Mouse (Mus musculus) heart, embryonic 11.5 days (tissue): ENCODE results near the gene Carns1. TPM values are rescaled to one million over a fixed set of nuclear protein-coding genes. Genes with fewer than 3 reads are reported as not detected.

Source experiments
- ATAC-seq: fragments of 200-750 bp; cut with Nextera tagmentation; replicated peaks from 2 replicates; pipeline ENCODE4 v1.8.0; 2017; ENCODE audit warnings: moderate library complexity; ENCODE audit not compliant: insufficient number of reproducible peaks, low FRiP score, low TSS enrichment
- H3K27ac ChIP-seq: fragments of 300-500 bp; sonication (generic); 2 replicates; pipeline ENCODE4 v1.5.1; 2014; ENCODE audit warnings: mild to moderate bottlenecking, low read depth, low read length
- H3K27me3 ChIP-seq: fragments of 300-500 bp; sonication (generic); 2 replicates; pipeline ENCODE4 v1.6.1; 2014; ENCODE audit warnings: mild to moderate bottlenecking, low read length, mixed read lengths; ENCODE audit not compliant: control insufficient read depth, insufficient read depth
- H3K36me3 ChIP-seq: fragments of 300-500 bp; sonication (generic); 2 replicates; pipeline ENCODE4 v1.6.1; 2014; ENCODE audit warnings: mild to moderate bottlenecking, low read length, moderate library complexity, mixed read lengths; ENCODE audit not compliant: control insufficient read depth, insufficient read depth
- H3K4me1 ChIP-seq: fragments of 300-500 bp; sonication (generic); 2 replicates; pipeline ENCODE4 v1.6.1; 2014; ENCODE audit warnings: low read length; ENCODE audit not compliant: control insufficient read depth, insufficient read depth
- H3K4me2 ChIP-seq: fragments of 300-500 bp; sonication (generic); 2 replicates; pipeline ENCODE4 v1.6.1; 2014; ENCODE audit warnings: mild to moderate bottlenecking, moderate library complexity
- H3K4me3 ChIP-seq: fragments of 300-500 bp; sonication (generic); 2 replicates; pipeline ENCODE4 v1.5.1; 2014; ENCODE audit warnings: low read depth, low read length
- H3K9ac ChIP-seq: fragments of 300-500 bp; sonication (generic); 2 replicates; pipeline ENCODE4 v1.6.1; 2014; ENCODE audit warnings: mild to moderate bottlenecking, low read depth, low read length, moderate library complexity
- H3K9me3 ChIP-seq: fragments of 300-500 bp; sonication (generic); replicated peaks from 2 replicates; pipeline ENCODE4 v1.6.1; 2016; ENCODE audit warnings: low read length; ENCODE audit not compliant: control insufficient read depth
- WGBS: fragments of 180-500 bp; shearing (Covaris S2); extraction: QIAGEN DNeasy Blood & Tissue Kit; methylation state at CpG from one replicate; pipeline ENCODE4 v1.1.7; 2014; ENCODE audit not compliant: insufficient replicate concordance; 5-methylcytosine and 5-hydroxymethylcytosine counted together
- polyA plus RNA-seq: library from polyadenylated mRNA; unstranded; fragments of >200 nt; fragmentation: Nextera tagmentation; extraction: Ambion mirVana; gene quantifications from 2 replicates; pipeline ENCODE4 v1.2.1, GENCODE M21; 2014

Gene Carns1
- polyA plus RNA-seq, 1 experiment from 2014 or later = 2.8 TPM

GRCm38 (mm10) chr19:4196048-4196447 is 20.8 kb upstream of the Carns1 start:
- peaks cover 27% of the 10 kb centered on the region for H3K36me3 ChIP-seq
- no peaks in the 10 kb centered on the region for H3K27me3 ChIP-seq
- no peak overlapping the region for H3K4me3 ChIP-seq
- ATAC-seq = no peak
- H3K9me3 ChIP-seq = no peaks in the 10 kb centered on the region
- H3K9ac ChIP-seq = no peak overlapping the region
- H3K4me2 ChIP-seq = no peak overlapping the region
- H3K27ac ChIP-seq = no peak overlapping the region
- 69% methylated on average over 2 of the region's 2 CpGs for WGBS
- peaks cover 38% of the 10 kb centered on the region for H3K4me1 ChIP-seq

GRCm38 (mm10) chr19:4194776-4195650 is 19.7 kb upstream of the Carns1 start:
- 76% methylated on average over 12 of the region's 12 CpGs for WGBS
- ATAC-seq = no peak
- Histone ChIP-seq H3K36me3 (peaks cover 27% of the 10 kb centered on the region), H3K4me2 (no peak overlapping the region), H3K27ac (no peak overlapping the region), H3K9me3 (no peaks in the 10 kb centered on the region), H3K4me1 (peaks cover 33% of the 10 kb centered on the region), H3K27me3 (no peaks in the 10 kb centered on the region), H3K4me3 (no peak overlapping the region), H3K9ac (no peak overlapping the region)

GRCm38 (mm10) chr19:4194021-4194724 is 18.9 kb upstream of the Carns1 start:
- Histone ChIP-seq H3K9ac (no peak overlapping the region), H3K4me1 (peaks cover 32% of the 10 kb centered on the region), H3K27me3 (no peaks in the 10 kb centered on the region), H3K27ac (no peak overlapping the region), H3K4me2 (no peak overlapping the region), H3K36me3 (peaks cover 22% of the 10 kb centered on the region), H3K4me3 (no peak overlapping the region), H3K9me3 (no peaks in the 10 kb centered on the region)
- 77% methylated on average over 8 of the region's 8 CpGs for WGBS
- no peak for ATAC-seq

- ATAC-seq = no peak
- H3K4me1 ChIP-seq = peaks cover 32% of the 10 kb centered on the region
- H3K9me3 ChIP-seq = no peaks in the 10 kb centered on the region
- no peaks in the 10 kb centered on the region for H3K27me3 ChIP-seq
- H3K4me2 ChIP-seq = peak overlapping the region; percentile 89
- no peak overlapping the region for H3K27ac ChIP-seq
- H3K36me3 ChIP-seq = peaks cover 21% of the 10 kb centered on the region
- WGBS = 58% methylated on average over 6 of the region's 6 CpGs
- H3K4me3 ChIP-seq = peak overlapping the region; percentile 61
- H3K9ac ChIP-seq = peak overlapping the region; percentile 93
Measured at GRCm38 (mm10) chr19:4193129-4193528, 17.9 kb upstream of the Carns1 start.

DNA sequence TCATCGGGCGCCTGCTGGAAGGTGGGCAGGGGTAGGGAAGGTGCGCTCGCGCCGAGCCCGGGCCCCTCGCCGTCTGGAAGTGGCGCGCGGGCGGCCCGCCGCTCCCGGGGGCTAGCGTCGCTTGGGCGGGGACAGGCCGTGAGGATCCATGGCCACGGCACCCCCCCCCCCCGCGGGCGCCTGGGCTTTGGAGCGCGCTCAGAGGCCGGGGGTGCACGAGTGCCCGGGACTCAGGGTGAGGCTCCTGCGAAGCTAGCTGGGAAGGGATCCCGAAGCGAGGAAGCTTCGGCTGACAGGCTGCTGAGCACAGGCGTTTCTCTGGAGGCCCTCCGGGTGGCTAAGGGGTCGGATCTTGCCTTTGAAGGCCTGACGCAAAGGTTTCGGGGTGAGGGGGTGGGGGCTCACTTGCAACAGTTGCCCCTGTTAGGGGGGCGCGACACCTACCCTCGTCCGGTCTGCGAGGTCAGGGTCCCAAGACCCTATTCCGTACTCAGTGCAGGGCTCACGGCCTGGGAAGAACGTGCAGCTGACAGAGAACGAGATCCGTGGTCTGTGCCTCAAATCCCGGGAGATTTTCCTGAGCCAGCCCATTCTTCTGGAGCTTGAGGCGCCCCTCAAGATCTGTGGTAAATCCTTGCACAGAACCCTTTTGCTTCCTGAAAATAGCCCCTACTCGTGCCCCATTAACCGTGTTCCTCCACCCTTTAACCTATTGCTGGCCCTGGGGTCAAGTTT is 17.1 kb upstream of the Carns1 start:
- Histone ChIP-seq H3K9me3 (no peaks in the 10 kb centered on the region), H3K9ac (peak overlapping the region; percentile 93), H3K27me3 (no peaks in the 10 kb centered on the region), H3K4me1 (peaks cover 32% of the 10 kb centered on the region), H3K4me3 (peak overlapping the region; percentile 61), H3K36me3 (peaks cover 20% of the 10 kb centered on the region), H3K4me2 (peak overlapping the region; percentile 89), H3K27ac (peak overlapping the region; percentile 87)
- peak; percentile 55 for ATAC-seq
- WGBS = under 1% methylated on average over 50 of the region's 52 CpGs

DNA sequence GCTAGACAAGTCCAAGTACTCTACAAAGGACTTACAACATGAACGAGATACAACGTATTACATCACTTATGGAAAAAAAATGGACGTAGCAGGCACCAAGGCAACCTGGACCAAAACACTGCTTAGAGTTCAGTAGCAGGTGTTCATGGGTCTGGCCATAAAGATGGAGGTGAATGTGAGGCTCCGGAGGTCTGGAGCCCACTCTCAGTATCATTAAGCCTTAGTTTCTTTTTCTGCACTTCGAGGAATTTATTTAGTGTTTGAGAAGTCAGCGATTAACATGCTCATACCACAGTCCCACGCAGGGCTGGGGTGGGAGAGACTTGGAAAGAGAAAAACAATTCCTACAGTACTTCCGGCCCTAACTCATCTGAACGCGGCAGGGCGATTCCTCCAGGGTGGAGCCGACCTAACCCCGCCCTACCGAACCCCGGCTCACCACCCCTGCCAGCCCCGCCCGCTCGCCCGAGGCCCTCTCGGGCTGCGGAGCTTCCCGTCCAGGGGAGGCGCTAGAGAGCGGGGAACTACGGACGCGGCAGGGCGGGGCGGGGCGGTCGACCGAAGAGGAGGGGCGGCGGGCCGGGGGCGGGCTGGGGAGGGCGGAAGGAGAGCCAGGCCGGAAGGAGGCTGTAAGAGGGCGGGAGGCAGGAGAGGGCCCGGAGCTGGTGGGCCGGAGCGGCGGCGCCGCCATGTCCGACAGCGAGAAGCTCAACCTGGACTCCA is 16.4 kb upstream of the Carns1 start, which contains the start of gene Ppp1ca:
Gene Ppp1ca, plus strand, starts transcription at position 538 of the 723 bp plus-strand sequence.
- WGBS = 6% methylated on average over 42 of the region's 47 CpGs
- peak within 1 kb of the TSS; percentile 61 for H3K4me3 ChIP-seq

GRCm38 (mm10) chr19:4190831-4191334 is 15.6 kb upstream of the Carns1 start, which contains the start of gene Tbc1d10c:
TSS of gene Tbc1d10c (minus strand) at chr19:4191284.
- peak within 1 kb of the TSS; percentile 93 for H3K9ac ChIP-seq
- peaks cover 25% of the 10 kb centered on the region for H3K4me1 ChIP-seq
- 52% methylated on average over 4 of the region's 4 CpGs for WGBS
- H3K27me3 ChIP-seq = no peaks in the 10 kb centered on the region
- peaks cover 13% of the 10 kb centered on the region for H3K36me3 ChIP-seq
- peak within 1 kb of the TSS; percentile 89 for H3K4me2 ChIP-seq
- H3K27ac ChIP-seq = peak within 1 kb of the TSS; percentile 87
- ATAC-seq = no peak
- peak within 1 kb of the TSS; percentile 61 for H3K4me3 ChIP-seq
- no peaks in the 10 kb centered on the region for H3K9me3 ChIP-seq

More for the DNA sequence above, 16.4 kb upstream of the Carns1 start, which contains the start of gene Ppp1ca:
- H3K4me2 ChIP-seq = peak within 1 kb of the TSS; percentile 89
- peaks cover 30% of the 10 kb centered on the region for H3K4me1 ChIP-seq
- H3K27ac ChIP-seq = peak within 1 kb of the TSS; percentile 87
- no peaks in the 10 kb centered on the region for H3K27me3 ChIP-seq
- peak; percentile 92 for ATAC-seq
- no peaks in the 10 kb centered on the region for H3K9me3 ChIP-seq
- H3K36me3 ChIP-seq = peaks cover 17% of the 10 kb centered on the region
- H3K9ac ChIP-seq = peak within 1 kb of the TSS; percentile 93
